ENCODE assay signal across 19 mouse cellular contexts in the genomic region with DNA sequence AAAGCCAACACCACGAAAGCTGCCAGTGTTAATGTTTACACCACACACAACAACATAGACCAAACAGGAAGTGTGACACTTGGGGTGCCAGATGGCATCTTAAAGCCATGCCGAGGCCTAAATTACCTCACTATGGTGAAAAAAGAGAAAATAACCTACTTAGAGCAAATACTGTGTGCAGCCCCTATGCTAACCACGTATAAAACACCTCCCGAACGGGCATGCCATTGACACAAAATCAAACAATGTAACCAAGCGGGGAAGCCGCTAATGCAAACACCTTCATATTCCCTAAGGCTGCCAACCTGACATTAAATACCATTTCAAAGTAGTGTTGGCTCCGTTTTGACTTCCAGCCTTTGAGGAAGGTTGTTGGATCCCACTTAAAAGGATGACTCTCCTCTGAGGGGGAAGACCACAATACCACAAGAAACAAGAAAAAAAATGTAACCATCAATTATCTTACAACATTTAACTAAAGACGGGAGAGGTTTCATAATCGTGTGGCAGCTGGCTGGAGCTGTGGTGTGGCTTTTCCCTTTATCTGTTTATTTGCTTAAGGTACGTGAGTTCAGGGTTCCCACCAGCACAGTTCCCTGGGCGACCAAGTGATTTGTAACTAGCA.
DNase-seq lines count a peak whose midpoint lies in the region; ATAC-seq and TF ChIP-seq lines count a peak whose summit lies in the region.
"Had no signal": no experiment of that assay in that cellular context is flagged by ENCODE, and none has a peak within 500 bp of the region (broad histone marks: within the 10 kb centered on the region; RNA-seq: fewer than 3 reads in every experiment).

No protein-coding gene starts in this region.

- ATAC-seq in embryonic facial prominence, embryonic 14.5 days (ENCODE audit: low read depth) = peak; percentile 46; the same call in 1 of the 2 replicates
- peak; percentile 51 to 71 for ATAC-seq in hematopoietic stem cell, adult 5-6 weeks (replicated peaks in 1 of 2; ENCODE audit: insufficient read depth in 1 of 2, low FRiP score in 2 of 2, low TSS enrichment in 1 of 2, low read depth in 1 of 2, poor library complexity in 2 of 2, severe bottlenecking in 2 of 2)
- ATAC-seq in neutrophil, adult 5-6 weeks (ENCODE audit: extremely low read depth, insufficient number of reproducible peaks, low FRiP score, poor library complexity, severe bottlenecking) = peak; percentile 17; the same call in 1 of the 2 replicates
- no peak for ATAC-seq in intestine, postnatal 0 days

- H3K9me3 ChIP-seq in embryonic facial prominence, embryonic 14.5 days (ENCODE audit: control insufficient read depth, low read length) = no peaks in the 10 kb centered on the region
- H3K9me3 ChIP-seq in embryonic facial prominence, embryonic 10.5 days = no peaks in the 10 kb centered on the region
- H3K9me3 ChIP-seq in intestine, postnatal 0 days (ENCODE audit: control insufficient read depth) = no peaks in the 10 kb centered on the region
- H3K9me3 ChIP-seq: hindbrain, embryonic 10.5 days; liver, embryonic 13.5 days; neural tube, embryonic 13.5 days had no signal

- H3K27ac ChIP-seq in embryonic facial prominence, embryonic 14.5 days (replicated peaks; ENCODE audit: low read depth, low read length) = no peak overlapping the region
- no peak overlapping the region for H3K27ac ChIP-seq in embryonic facial prominence, embryonic 10.5 days (replicated peaks)
- H3K27ac ChIP-seq in intestine, postnatal 0 days (ENCODE audit: low read depth, low read length) = no peak overlapping the region
- H3K27ac ChIP-seq: hindbrain, embryonic 10.5 days; kidney, postnatal 0 days; layer of hippocampus, adult 2 months; liver, embryonic 13.5 days; neural tube, embryonic 13.5 days had no signal

- no peaks in the 10 kb centered on the region for H3K27me3 ChIP-seq in embryonic facial prominence, embryonic 14.5 days (replicated peaks; ENCODE audit: control insufficient read depth, insufficient read depth, low read length)
- no peaks in the 10 kb centered on the region for H3K27me3 ChIP-seq in embryonic facial prominence, embryonic 10.5 days (replicated peaks; ENCODE audit: low read depth, poor library complexity, severe bottlenecking)
- no peaks in the 10 kb centered on the region for H3K27me3 ChIP-seq in intestine, postnatal 0 days (replicated peaks; ENCODE audit: control insufficient read depth, insufficient read depth, low read length)
- H3K27me3 ChIP-seq: liver, embryonic 13.5 days; neural tube, embryonic 13.5 days had no signal

- H3K4me2 ChIP-seq in embryonic facial prominence, embryonic 14.5 days (ENCODE audit: low read depth, low read length) = no peak overlapping the region
- no peak overlapping the region for H3K4me2 ChIP-seq in intestine, postnatal 0 days (replicated peaks; ENCODE audit: low read depth)
- H3K4me2 ChIP-seq: liver, embryonic 13.5 days; neural tube, embryonic 13.5 days had no signal

- H3K4me3 ChIP-seq in embryonic facial prominence, embryonic 14.5 days (ENCODE audit: low read depth, low read length) = no peak overlapping the region
- H3K4me3 ChIP-seq in embryonic facial prominence, embryonic 10.5 days = no peak overlapping the region
- no peak overlapping the region for H3K4me3 ChIP-seq in intestine, postnatal 0 days (ENCODE audit: low read depth, low read length)
- H3K4me3 ChIP-seq: hindbrain, embryonic 10.5 days; layer of hippocampus, adult 2 months; liver, embryonic 13.5 days; neural tube, embryonic 13.5 days had no signal

- no peak for TF ChIP-seq CTCF in intestine, postnatal 0 days (IDR thresholded peaks at IDR 0.05; ENCODE audit: low read depth)

- H3K9ac ChIP-seq in embryonic facial prominence, embryonic 14.5 days (ENCODE audit: low read depth, low read length) = no peak overlapping the region
- H3K9ac ChIP-seq in intestine, postnatal 0 days (ENCODE audit: low read depth, low read length) = no peak overlapping the region
- H3K9ac ChIP-seq: liver, embryonic 13.5 days; neural tube, embryonic 13.5 days had no signal

- H3K36me3 ChIP-seq in embryonic facial prominence, embryonic 14.5 days (ENCODE audit: control insufficient read depth, insufficient read depth, low read length) = no peaks in the 10 kb centered on the region
- H3K36me3 ChIP-seq in embryonic facial prominence, embryonic 10.5 days (replicated peaks) = no peaks in the 10 kb centered on the region
- H3K36me3 ChIP-seq in intestine, postnatal 0 days (ENCODE audit: control insufficient read depth, insufficient read depth) = no peaks in the 10 kb centered on the region
- H3K36me3 ChIP-seq: G1E; hindbrain, embryonic 10.5 days; liver, embryonic 13.5 days; neural tube, embryonic 13.5 days had no signal

- peak; percentile 51 for DNase-seq in embryonic facial prominence, embryonic 14.5 days (ENCODE audit: low spot score)
- no peak for DNase-seq in embryonic facial prominence, embryonic 10.5 days (ENCODE audit: low spot score)
- DNase-seq in CD4-positive, CD25-positive, alpha-beta regulatory T cell, adult 2 months (ENCODE audit: low read depth, low spot score) = peak; percentile 73
- DNase-seq in kidney, adult 11 months = no peak
- DNase-seq in lung, postnatal 36 days = no peak
- DNase-seq: adrenal gland, postnatal 25 days; cerebellum, postnatal 10 days; gastrocnemius, postnatal 25 days; liver, embryonic 13.5 days; midbrain, embryonic 14.5 days; retina, postnatal 1 day had no signal

- peaks cover 7% of the 10 kb centered on the region for H3K4me1 ChIP-seq in embryonic facial prominence, embryonic 14.5 days (ENCODE audit: control insufficient read depth, insufficient read depth, low read length)
- peaks cover 20% of the 10 kb centered on the region for H3K4me1 ChIP-seq in embryonic facial prominence, embryonic 10.5 days
- no peaks in the 10 kb centered on the region for H3K4me1 ChIP-seq in intestine, postnatal 0 days (replicated peaks; ENCODE audit: control insufficient read depth, insufficient read depth, low read length)

- whole genome bisulfite sequencing in embryonic facial prominence, embryonic 14.5 days = 50% methylated on average over 12 of the region's 12 CpGs
- 75% methylated on average over 12 of the region's 12 CpGs for WGBS in embryonic facial prominence, embryonic 10.5 days
- WGBS in intestine, postnatal 0 days = 45% methylated on average over 12 of the region's 12 CpGs

Comparison
In these comparisons a context has a peak if more than half of its experiments do, and no peak if none do; other contexts are left out.
1. DNase-seq: peak in embryonic facial prominence, embryonic 14.5 days (single experiment) and CD4-positive, CD25-positive, alpha-beta regulatory T cell, adult 2 months (single experiment); none in embryonic facial prominence, embryonic 10.5 days (single experiment), kidney, adult 11 months (single experiment) and lung, postnatal 36 days (single experiment).